Mouse (Mus musculus) hindbrain, embryonic 11.5 days (tissue): ENCODE results near the gene Cks1b. TPM values are rescaled to one million over a fixed set of nuclear protein-coding genes. Genes with fewer than 3 reads are reported as not detected.

Experiments used
- ATAC-seq: fragments of 200-750 bp; cut with Nextera tagmentation; 2 replicates; pipeline ENCODE4 v1.8.0; 2017; ENCODE audit warnings: mild to moderate bottlenecking, moderate TSS enrichment, moderate library complexity; ENCODE audit not compliant: low FRiP score
- DNase-seq: peaks from one replicate; pipeline ENCODE4 v3.0.0-alpha.2; 2015; ENCODE audit warnings: low spot score
- H3K27ac ChIP-seq: fragments of 300-500 bp; sonication (generic); 2 replicates; pipeline ENCODE4 v1.5.1; 2014; ENCODE audit warnings: mild to moderate bottlenecking, low read depth, low read length
- H3K27me3 ChIP-seq: fragments of 300-500 bp; sonication (generic); 2 replicates; pipeline ENCODE4 v1.6.1; 2014; ENCODE audit warnings: mild to moderate bottlenecking, low read length, moderate library complexity, mixed read lengths; ENCODE audit not compliant: control insufficient read depth, insufficient read depth
- H3K36me3 ChIP-seq: fragments of 300-500 bp; sonication (generic); 2 replicates; pipeline ENCODE4 v1.6.1; 2014; ENCODE audit warnings: mild to moderate bottlenecking, low read length, moderate library complexity, mixed read lengths; ENCODE audit not compliant: control insufficient read depth, insufficient read depth
- H3K4me1 ChIP-seq: fragments of 300-500 bp; sonication (generic); replicated peaks from 2 replicates; pipeline ENCODE4 v1.6.1; 2014; ENCODE audit warnings: low read length, mixed read lengths; ENCODE audit not compliant: control insufficient read depth, insufficient read depth
- H3K4me2 ChIP-seq: fragments of 300-500 bp; sonication (generic); replicated peaks from 2 replicates; pipeline ENCODE4 v1.6.1; 2014; ENCODE audit warnings: mild to moderate bottlenecking, low read depth, low read length
- H3K4me3 ChIP-seq: fragments of 300-500 bp; sonication (generic); 2 replicates; pipeline ENCODE4 v1.5.1; 2014; ENCODE audit warnings: low read depth, low read length
- H3K9ac ChIP-seq: fragments of 300-500 bp; sonication (generic); 2 replicates; pipeline ENCODE4 v1.6.1; 2014; ENCODE audit warnings: low read depth, low read length
- H3K9me3 ChIP-seq: fragments of 300-500 bp; sonication (generic); 2 replicates; pipeline ENCODE4 v1.6.1; 2016; ENCODE audit warnings: low read length; ENCODE audit not compliant: control insufficient read depth
- WGBS: fragments of 180-500 bp; shearing (Covaris S2); extraction: QIAGEN DNeasy Blood & Tissue Kit; methylation state at CpG from one replicate; pipeline ENCODE4 v1.1.7; 2014; 5-methylcytosine and 5-hydroxymethylcytosine counted together
- polyA plus RNA-seq: library from polyadenylated mRNA; unstranded; fragments of >200 nt; fragmentation: Nextera tagmentation; extraction: Ambion mirVana; gene quantifications from 2 replicates; pipeline ENCODE4 v1.2.1, GENCODE M21; 2014

The Cks1b gene
- polyA plus RNA-seq, 1 experiment from 2014 or later: 411 TPM

DNA sequence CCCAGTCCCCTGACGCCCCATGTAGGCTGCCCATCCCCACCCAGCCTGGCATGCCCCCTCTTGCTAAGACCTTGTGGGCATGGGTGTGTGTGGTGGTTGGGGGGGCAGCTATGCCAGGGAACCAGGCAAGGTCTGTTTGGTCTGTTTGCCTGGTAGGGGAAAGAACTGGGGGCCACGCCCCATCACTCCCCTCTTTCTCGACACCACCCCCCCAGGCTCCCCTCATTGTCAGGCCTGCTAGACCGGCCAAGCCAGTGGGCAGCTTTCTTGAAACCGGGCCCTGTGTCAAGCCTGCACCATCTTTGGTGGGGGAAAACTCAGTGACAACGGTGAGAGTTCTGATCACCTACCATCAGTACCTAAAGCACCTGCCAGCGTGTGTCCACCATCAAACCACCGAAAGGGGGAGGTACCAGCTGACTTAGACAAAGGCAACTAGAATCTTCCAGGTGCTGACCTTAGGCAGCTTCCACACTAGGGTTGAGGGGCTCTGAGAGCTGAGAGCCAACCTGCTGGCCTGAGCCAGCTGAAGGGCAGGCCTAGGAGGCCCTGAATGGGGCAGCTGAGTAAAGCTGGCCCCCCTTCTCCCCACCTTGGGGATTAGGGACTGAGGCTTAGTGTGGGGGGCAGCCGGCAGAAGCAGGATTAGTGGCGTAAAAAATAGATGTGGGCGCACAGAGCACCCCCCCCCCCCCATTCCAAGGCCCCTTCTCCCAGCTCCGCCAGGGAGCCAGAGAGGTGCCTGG, 33.7 kb downstream of the Cks1b start:
- ATAC-seq (no peak), DNase-seq (no peak)
- Histone ChIP-seq H3K9me3 (no peaks in the 10 kb centered on the region), H3K4me1 (no peaks in the 10 kb centered on the region), H3K27ac (no peak overlapping the region), H3K4me2 (no peak overlapping the region), H3K4me3 (no peak overlapping the region), H3K36me3 (no peaks in the 10 kb centered on the region), H3K9ac (no peak overlapping the region), H3K27me3 (no peaks in the 10 kb centered on the region)
- 63% methylated on average over 12 of the region's 12 CpGs for WGBS

DNA sequence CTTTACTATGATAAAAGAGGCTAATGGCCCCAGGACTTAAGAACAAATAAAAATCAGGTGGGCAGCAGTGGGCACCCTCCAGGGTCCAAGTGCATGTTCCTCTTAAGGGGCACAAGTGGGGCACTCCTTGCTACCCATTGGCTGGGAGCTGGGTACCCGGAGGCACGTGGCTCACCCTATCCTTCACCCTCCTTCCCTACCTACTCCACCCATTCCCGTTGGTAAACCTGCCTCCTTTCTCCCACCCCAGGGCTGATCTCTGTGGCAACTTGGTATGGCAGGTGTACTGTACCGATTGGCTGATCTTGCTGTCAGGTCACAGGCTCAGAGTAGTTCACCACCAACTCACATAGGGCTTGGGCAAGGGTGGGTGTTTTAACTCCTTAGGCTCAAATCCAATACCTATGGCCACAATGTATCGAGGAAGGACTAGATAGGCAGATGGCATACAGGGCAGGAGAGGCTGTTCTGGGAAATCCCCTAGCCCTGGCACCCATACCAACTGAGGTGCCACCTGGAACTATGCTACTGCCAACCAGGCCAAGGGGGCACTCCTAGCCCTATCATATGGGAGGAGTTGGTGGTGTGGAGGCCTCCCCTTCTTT, 34.4 kb downstream of the Cks1b start:
- Histone ChIP-seq H3K36me3 (no peaks in the 10 kb centered on the region), H3K4me3 (no peak overlapping the region), H3K27ac (no peak overlapping the region), H3K4me2 (no peak overlapping the region), H3K9ac (no peak overlapping the region), H3K4me1 (no peaks in the 10 kb centered on the region), H3K27me3 (no peaks in the 10 kb centered on the region), H3K9me3 (no peaks in the 10 kb centered on the region)
- no peak for DNase-seq
- 92% methylated on average over 5 of the region's 5 CpGs for WGBS
- no peak for ATAC-seq

DNA sequence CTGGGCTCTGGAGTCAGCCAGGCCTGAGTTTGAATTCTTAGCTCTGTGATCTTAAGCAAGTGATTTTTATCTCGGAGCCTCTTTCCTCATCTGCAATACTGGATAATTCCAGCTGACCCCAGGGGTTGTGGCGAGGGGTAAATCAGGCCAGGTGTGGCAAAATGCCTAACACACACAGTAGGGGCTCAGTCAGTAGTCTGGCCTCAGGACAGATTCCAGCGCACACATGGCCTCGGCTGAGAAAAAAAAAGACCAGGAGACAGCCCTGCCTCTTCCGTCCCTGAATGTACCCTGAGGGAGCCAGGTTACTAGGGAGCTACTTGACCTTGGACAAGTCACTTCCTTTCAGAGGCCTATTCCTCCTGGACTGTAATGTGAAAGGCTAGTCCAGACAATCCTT, 35.2 kb downstream of the Cks1b start:
- WGBS: 81% methylated on average over 5 of the region's 5 CpGs
- no peaks in the 10 kb centered on the region for H3K27me3 ChIP-seq
- no peaks in the 10 kb centered on the region for H3K9me3 ChIP-seq
- no peaks in the 10 kb centered on the region for H3K36me3 ChIP-seq
- H3K4me1 ChIP-seq: no peaks in the 10 kb centered on the region
- no peak overlapping the region for H3K4me3 ChIP-seq
- no peak overlapping the region for H3K27ac ChIP-seq
- no peak for DNase-seq
- H3K4me2 ChIP-seq: no peak overlapping the region
- ATAC-seq: no peak
- no peak overlapping the region for H3K9ac ChIP-seq

DNA sequence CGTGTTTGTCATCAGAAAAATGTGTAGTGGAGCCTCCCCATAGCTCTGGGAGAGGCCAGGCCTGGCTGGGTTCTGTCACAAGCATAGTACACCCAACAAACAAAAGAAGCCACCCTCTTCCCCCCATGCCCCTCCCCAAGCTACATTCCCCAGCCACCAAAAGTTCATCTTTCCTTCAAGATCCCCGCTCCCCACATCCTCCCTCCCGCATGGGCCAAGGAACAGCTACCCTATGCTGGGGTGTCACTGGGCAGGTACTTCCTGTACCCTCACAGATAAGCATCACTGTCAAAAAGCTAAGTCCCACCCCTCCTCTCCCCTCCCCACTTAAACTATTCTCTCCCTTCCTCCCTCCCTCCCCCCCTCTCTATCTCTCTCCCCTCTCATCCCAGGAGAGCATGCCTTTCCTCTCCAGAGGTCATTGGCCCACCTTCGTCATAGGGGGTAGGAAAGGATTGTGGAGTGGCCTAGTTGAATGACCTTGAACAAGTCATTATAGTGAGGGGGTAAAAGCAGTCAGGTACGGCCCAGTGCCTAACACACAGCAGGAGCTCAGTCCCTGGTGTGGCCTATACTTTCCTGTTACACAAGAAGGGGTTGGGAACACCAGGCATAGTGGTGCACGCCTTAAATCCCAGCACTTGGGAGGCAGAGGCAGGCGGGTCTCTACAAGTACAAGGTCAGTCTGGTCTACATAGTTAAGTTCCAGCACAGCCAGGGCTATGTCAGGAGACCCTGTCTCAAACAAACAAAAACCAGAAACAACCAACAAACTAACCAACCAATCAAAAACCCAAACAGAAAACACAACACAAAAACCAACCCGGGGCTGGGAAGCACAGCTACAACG, 35.9 kb downstream of the Cks1b start:
- Histone ChIP-seq H3K27me3 (no peaks in the 10 kb centered on the region), H3K9ac (no peak overlapping the region), H3K9me3 (no peaks in the 10 kb centered on the region), H3K27ac (no peak overlapping the region), H3K4me1 (no peaks in the 10 kb centered on the region), H3K4me3 (no peak overlapping the region), H3K36me3 (no peaks in the 10 kb centered on the region), H3K4me2 (no peak overlapping the region)
- 88% methylated on average over 9 of the region's 9 CpGs for WGBS
- ATAC-seq: no peak
- DNase-seq: no peak

DNA sequence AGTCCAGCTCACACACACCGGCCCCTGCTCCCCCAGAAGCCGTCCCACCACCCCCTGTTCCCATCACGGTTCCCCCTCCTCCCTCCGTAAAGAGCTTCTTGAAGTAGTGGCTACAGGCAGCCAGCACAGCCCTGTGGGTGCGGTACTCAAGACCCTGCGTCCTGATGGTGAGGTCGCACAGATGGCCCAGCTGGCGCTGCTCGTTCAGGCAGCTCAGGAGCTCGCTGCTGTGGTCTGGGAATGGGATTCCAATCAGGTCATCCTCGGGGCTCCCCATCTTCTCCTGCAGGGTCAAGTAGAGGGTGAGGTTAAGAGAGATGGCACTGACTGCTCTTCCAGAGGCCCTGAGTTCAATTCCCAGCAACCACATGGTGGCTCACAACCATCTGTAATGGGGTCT, 37.0 kb downstream of the Cks1b start:
- H3K27ac ChIP-seq: no peak overlapping the region
- ATAC-seq (no peak), DNase-seq (no peak)
- 79% methylated on average over 11 of the region's 11 CpGs for WGBS
- H3K4me1 ChIP-seq: no peaks in the 10 kb centered on the region
- H3K9ac ChIP-seq: no peak overlapping the region
- H3K4me3 ChIP-seq: no peak overlapping the region
- H3K4me2 ChIP-seq: no peak overlapping the region
- H3K9me3 ChIP-seq: no peaks in the 10 kb centered on the region
- no peaks in the 10 kb centered on the region for H3K36me3 ChIP-seq
- no peaks in the 10 kb centered on the region for H3K27me3 ChIP-seq

DNA sequence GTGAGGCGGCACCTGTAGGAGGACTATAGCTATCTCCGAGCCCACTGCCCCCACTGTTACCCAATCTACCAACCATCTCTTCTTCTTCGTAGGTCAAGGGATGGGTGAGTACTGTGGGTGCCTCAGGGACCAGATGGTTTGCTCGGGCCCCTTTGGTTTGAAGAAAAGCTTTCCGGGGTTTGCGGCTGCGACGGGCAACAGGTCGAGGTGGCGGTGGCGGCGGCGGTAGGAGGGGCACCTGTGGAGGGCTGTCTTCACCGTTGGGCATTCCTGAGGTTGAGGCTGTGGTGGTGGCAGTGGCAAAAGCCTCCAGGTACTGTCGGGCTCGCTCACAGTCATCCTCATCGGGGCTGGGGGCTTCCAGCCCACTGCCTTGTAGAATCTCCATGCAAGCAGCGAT, 37.5 kb downstream of the Cks1b start:
- Histone ChIP-seq H3K4me1 (no peaks in the 10 kb centered on the region), H3K9ac (no peak overlapping the region), H3K9me3 (no peaks in the 10 kb centered on the region), H3K4me2 (no peak overlapping the region), H3K27ac (no peak overlapping the region), H3K27me3 (no peaks in the 10 kb centered on the region), H3K36me3 (no peaks in the 10 kb centered on the region), H3K4me3 (no peak overlapping the region)
- ATAC-seq: no peak
- no peak for DNase-seq
- WGBS: 95% methylated on average over 18 of the region's 18 CpGs

DNA sequence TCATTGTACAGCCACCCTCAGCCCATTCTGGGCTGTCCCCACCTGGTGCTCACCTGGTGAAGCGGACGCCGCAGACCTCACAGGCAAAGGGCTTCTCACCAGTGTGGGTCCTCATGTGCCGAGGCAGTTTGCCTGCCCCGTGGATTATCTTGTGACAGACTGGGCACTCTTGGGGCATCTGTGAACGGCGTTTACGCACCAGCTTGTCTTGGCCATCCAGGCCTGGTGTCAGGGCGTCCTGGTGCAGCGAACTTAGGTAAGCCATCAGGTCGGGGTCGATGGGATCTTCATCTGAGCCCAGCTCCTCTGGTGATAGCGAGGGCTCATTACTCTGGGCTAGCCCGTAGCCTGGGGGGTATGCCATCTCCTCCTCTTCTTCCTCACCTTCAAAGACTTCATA, 37.9 kb downstream of the Cks1b start:
- no peaks in the 10 kb centered on the region for H3K4me1 ChIP-seq
- no peak overlapping the region for H3K4me2 ChIP-seq
- WGBS: 96% methylated on average over 14 of the region's 14 CpGs
- ATAC-seq (no peak), DNase-seq (no peak)
- H3K27me3 ChIP-seq: no peaks in the 10 kb centered on the region
- H3K36me3 ChIP-seq: no peaks in the 10 kb centered on the region
- H3K9me3 ChIP-seq: no peaks in the 10 kb centered on the region
- no peak overlapping the region for H3K9ac ChIP-seq
- no peak overlapping the region for H3K4me3 ChIP-seq
- H3K27ac ChIP-seq: no peak overlapping the region

DNA sequence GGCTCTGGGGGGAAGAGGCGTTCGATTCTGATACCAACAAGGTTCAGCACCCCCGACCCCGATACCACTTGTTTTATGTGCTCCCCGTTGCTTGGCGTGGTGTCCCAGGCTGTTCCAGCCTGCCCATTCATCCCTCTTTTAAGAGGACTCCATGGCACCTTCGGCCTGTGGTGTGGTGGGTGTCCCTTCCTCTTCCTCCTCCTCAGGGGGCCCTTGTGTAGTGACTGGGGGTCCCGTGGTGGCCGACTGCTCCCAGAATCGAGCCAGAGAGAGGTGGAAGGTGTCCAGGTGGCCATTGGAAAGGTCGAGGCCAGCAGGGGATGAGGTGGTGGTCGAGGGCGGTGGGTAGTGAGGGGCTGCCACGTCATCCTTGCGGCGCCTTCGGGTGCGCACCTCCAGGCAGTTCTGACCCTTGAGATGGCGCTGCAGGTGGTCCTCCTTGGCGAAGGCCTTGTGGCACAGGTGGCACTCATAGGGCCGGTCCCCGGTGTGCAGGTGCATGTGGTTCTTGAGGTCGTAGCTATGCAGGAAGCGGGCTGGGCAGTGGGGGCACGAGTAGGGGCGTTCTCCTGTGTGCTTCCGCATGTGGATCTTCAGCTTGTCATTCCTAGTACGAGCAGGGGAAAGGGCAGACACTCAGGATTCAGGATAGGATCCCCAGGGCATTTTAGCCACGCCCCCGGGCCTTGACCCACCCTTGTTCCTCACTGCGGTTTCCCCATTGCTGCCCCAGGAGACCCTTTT, 38.6 kb downstream of the Cks1b start:
- H3K4me2 ChIP-seq: no peak overlapping the region

More for the DNA sequence above, 38.6 kb downstream of the Cks1b start:
- no peak overlapping the region for H3K4me3 ChIP-seq
- H3K27ac ChIP-seq: no peak overlapping the region
- H3K9me3 ChIP-seq: no peaks in the 10 kb centered on the region
- no peaks in the 10 kb centered on the region for H3K27me3 ChIP-seq
- ATAC-seq (no peak), DNase-seq (no peak)
- no peak overlapping the region for H3K9ac ChIP-seq
- no peaks in the 10 kb centered on the region for H3K4me1 ChIP-seq
- WGBS: 85% methylated on average over 31 of the region's 31 CpGs
- no peaks in the 10 kb centered on the region for H3K36me3 ChIP-seq
